Mouse (Mus musculus): ENCODE results near the gene Nav2. TPM values are rescaled to one million over a fixed set of nuclear protein-coding genes. Genes with fewer than 3 reads are reported as not detected.

Gene Nav2
- polyA plus RNA-seq, 1 experiment, result 1.3 TPM

DNA sequence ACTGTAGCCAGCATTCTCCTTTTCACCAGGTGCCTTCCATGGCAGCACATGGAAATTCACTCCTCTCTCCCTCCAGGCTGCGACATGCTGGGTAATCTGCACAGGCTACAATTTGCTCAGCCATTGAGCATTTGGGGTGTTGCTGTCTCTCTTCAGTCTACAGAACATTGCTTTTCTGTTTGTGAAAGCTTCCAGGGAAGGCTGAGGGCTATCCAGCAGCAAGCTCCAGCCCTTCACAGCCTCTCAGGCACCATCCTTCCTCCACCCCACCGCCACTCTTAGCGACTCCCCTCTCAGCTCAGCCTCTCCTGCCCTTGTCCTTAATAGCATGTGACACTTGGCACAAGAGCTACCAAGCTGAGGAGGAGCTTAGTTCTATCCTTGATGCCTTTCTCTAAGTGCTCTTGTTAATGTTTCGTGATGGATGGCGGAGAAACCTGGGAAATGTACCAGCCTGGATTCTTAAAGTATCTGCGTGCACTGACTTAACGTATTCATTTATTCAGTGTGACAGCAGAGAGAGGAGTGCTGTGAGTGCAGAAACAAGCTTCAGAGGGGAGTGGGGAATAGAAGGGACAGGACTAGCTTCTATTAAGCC, 282.7 kb downstream of the Nav2 start:
- Histone ChIP-seq H3K27me3 (replicated peaks) (peaks cover 68% of the 10 kb centered on the region), H3K4me3 (replicated peaks) (no peak overlapping the region), H3K36me3 (replicated peaks; ENCODE audit: low read length) (no peaks in the 10 kb centered on the region), H3K9me3 (no peaks in the 10 kb centered on the region), H3K4me1 (no peaks in the 10 kb centered on the region)
- no peak for TF ChIP-seq FLI1 (IDR thresholded peaks at IDR 0.05; ENCODE audit: low read length)
- no peak for TF ChIP-seq GATA1 (IDR thresholded peaks at IDR 0.05; ENCODE audit: borderline replicate concordance, low read length)

DNA sequence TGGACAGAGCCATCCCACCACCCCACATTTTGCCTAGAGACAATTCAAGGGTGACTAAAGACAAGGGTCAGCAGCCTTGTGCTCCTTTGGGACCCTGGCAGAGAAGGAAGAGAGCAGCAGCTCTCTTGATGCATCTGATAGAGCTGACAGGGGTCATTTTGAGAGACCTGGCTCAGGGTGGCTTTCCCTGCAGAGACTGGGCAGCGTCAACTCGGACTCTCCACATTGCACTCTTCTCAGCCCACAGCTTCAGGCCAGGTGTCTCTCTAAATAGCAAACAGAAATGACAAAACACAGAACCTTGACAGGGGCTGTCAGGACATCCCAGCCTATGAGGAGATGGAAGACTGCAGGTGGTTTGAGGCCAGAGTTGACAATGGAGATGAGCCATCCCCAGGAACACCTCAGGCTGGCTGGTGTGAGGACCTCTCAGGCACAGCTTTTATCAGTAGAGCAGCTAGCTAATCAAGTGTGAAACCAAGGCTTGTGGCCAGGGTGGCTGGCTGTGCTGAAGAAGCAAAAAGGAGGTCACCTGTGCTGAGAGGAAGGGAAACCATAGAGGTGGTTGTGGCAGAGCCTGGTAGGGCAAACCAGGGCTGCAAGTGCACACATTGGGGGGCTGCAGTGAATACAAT, 283.7 kb downstream of the Nav2 start:
- H3K4me3 ChIP-seq (replicated peaks), result no peak overlapping the region
- no peaks in the 10 kb centered on the region for H3K9me3 ChIP-seq
- no peak for TF ChIP-seq GATA1 (IDR thresholded peaks at IDR 0.05; ENCODE audit: borderline replicate concordance, low read length)
- TF ChIP-seq FLI1 (IDR thresholded peaks at IDR 0.05; ENCODE audit: low read length), result no peak
- H3K36me3 ChIP-seq (replicated peaks; ENCODE audit: low read length), result no peaks in the 10 kb centered on the region
- H3K27me3 ChIP-seq (replicated peaks), result peaks cover 65% of the 10 kb centered on the region
- H3K4me1 ChIP-seq, result no peaks in the 10 kb centered on the region

DNA sequence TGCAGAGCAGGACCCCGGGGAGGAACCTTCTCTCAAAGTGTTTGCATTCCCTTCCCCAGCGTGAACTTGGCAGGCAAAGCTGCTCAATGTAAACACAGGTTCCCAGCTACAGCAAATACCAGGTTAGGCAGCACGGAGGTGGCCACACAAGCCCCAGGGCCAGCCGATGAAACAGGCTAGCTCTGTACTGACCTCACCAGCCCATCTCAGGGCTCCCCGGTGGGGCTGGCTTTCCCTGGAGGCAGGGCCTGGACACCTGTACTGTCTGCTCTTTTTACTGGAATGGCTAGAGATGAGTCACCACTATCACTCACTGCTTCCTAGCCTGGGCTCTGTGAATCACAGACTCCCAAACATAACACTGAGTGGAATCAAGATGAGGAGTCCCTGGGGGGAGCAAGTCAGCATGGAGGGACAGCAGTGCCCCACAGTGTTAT, 287.2 kb downstream of the Nav2 start:
- no peak overlapping the region for H3K4me3 ChIP-seq (replicated peaks)
- TF ChIP-seq GATA1 (IDR thresholded peaks at IDR 0.05; ENCODE audit: borderline replicate concordance, low read length) (no peak), FLI1 (IDR thresholded peaks at IDR 0.05; ENCODE audit: low read length) (no peak)
- H3K4me1 ChIP-seq, result no peaks in the 10 kb centered on the region
- peaks cover 64% of the 10 kb centered on the region for H3K27me3 ChIP-seq (replicated peaks)
- no peaks in the 10 kb centered on the region for H3K36me3 ChIP-seq (replicated peaks; ENCODE audit: low read length)
- H3K9me3 ChIP-seq, result no peaks in the 10 kb centered on the region

DNA sequence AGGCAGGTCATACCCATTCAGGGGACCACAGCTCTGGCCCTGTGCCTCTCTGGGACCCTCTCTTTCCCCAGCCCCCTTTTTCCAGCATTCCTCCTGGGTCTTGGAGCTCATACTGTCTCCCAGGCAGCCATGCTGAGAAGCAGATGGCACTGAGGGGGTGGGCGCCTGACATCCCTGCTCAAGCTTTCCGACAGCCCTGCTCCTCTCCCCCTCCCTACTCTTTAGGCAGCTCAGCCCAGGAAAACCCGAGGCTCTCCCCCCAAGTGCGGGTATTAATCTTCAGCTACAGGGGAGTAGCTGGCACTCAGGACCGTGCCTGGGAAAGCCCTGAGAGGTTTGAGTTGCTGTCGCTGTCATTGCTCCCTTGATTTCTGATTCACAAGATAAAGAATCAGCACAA, 290.9 kb downstream of the Nav2 start:
- Histone ChIP-seq H3K27me3 (replicated peaks) (peaks cover 62% of the 10 kb centered on the region), H3K36me3 (replicated peaks; ENCODE audit: low read length) (no peaks in the 10 kb centered on the region), H3K4me1 (peaks cover 15% of the 10 kb centered on the region), H3K4me3 (replicated peaks) (no peak overlapping the region), H3K9me3 (no peaks in the 10 kb centered on the region)
- no peak for TF ChIP-seq FLI1 (IDR thresholded peaks at IDR 0.05; ENCODE audit: low read length)
- no peak for TF ChIP-seq GATA1 (IDR thresholded peaks at IDR 0.05; ENCODE audit: borderline replicate concordance, low read length)

DNA sequence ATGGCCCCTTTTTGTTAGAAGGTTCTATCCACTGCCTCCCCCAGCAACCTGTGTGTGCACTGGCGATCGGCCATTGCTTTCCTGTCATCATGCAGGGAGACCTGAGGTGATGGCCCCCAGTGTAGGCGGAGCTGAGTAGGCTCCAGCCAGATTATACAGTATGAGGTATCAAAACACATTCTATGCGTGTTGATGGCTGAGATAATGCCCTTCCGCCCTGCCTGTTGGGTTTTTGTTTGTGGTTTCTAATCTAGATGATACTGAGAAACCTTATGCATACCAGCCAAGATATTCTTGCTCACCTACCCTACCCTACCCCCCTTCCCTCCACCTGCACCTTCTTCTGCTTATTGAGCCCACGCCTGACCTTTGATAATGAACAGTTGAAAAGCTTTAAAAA, 291.8 kb downstream of the Nav2 start:
- Histone ChIP-seq H3K4me1 (peaks cover 15% of the 10 kb centered on the region), H3K4me3 (replicated peaks) (no peak overlapping the region), H3K27me3 (replicated peaks) (peaks cover 60% of the 10 kb centered on the region), H3K9me3 (no peaks in the 10 kb centered on the region), H3K36me3 (replicated peaks; ENCODE audit: low read length) (no peaks in the 10 kb centered on the region)
- TF ChIP-seq GATA1 (IDR thresholded peaks at IDR 0.05; ENCODE audit: borderline replicate concordance, low read length), result no peak
- no peak for TF ChIP-seq FLI1 (IDR thresholded peaks at IDR 0.05; ENCODE audit: low read length)

DNA sequence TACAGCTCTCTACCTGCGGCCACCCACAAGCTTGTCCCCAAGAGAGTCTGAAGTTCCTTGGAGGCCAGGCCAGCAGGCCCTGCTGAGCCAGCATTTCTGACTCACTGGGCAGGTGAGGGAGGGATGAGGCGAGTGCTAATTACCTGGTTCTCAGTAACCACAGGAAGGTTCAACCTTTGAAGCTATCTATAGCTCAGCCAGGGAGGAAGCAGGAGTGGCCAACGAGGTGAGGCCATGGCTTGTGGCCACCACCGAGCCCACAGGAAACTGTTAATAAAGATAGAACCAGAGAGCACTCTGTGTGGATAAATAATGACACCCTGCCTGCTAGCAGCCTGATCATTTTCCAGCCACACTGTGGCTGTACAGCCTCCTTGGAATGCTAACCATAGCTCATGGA, 294.5 kb downstream of the Nav2 start:
- H3K36me3 ChIP-seq (replicated peaks; ENCODE audit: low read length), result no peaks in the 10 kb centered on the region
- peaks cover 15% of the 10 kb centered on the region for H3K4me1 ChIP-seq
- TF ChIP-seq FLI1 (IDR thresholded peaks at IDR 0.05; ENCODE audit: low read length), result no peak
- TF ChIP-seq GATA1 (IDR thresholded peaks at IDR 0.05; ENCODE audit: borderline replicate concordance, low read length), result no peak
- H3K4me3 ChIP-seq (replicated peaks), result no peak overlapping the region
- H3K27me3 ChIP-seq (replicated peaks), result peaks cover 64% of the 10 kb centered on the region
- H3K9me3 ChIP-seq, result no peaks in the 10 kb centered on the region

DNA sequence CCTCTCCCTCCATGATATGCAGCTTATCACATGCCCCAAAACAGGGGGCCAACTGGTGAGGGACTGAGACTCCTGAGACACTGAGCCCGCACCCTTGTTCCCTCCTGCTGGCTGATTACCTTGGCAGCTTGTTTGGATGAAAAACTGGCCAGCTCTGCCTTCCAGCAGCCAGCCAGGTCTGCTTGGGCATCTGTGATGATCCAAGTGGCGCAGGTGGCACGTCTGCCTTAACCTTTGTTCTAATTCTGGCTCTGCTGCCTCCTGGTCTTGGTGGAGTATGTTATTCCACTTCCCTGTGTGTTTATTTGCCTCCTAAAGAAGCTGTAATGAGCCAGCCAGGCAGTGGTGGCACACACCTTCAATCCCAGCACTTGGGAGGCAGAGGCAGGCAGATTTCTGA, 296.3 kb downstream of the Nav2 start:
- TF ChIP-seq FLI1 (IDR thresholded peaks at IDR 0.05; ENCODE audit: low read length), result no peak
- TF ChIP-seq GATA1 (IDR thresholded peaks at IDR 0.05; ENCODE audit: borderline replicate concordance, low read length), result no peak
- no peaks in the 10 kb centered on the region for H3K36me3 ChIP-seq (replicated peaks; ENCODE audit: low read length)
- H3K9me3 ChIP-seq, result no peaks in the 10 kb centered on the region
- H3K4me1 ChIP-seq, result peaks cover 19% of the 10 kb centered on the region
- H3K27me3 ChIP-seq (replicated peaks), result peaks cover 57% of the 10 kb centered on the region
- H3K4me3 ChIP-seq (replicated peaks), result no peak overlapping the region

DNA sequence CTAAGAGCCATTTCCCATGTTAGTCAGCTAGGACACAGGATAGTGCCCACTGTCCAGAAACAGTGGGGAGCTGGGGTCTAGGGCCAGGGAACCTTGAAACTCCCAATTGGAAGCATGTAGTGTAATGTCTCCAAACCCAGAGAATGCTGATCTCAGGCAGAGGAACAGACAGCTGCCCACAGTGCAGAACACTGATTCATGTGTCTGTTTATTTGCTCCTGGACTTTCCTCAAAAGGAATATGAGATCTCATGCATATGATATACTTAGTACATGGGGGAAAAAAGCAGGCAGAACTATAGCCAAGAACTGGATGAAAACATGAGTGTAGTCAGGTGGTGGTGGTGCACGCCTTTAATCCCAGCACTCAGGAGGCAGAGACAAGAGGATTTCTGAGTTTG, 297.0 kb downstream of the Nav2 start:
- no peaks in the 10 kb centered on the region for H3K36me3 ChIP-seq (replicated peaks; ENCODE audit: low read length)
- H3K4me3 ChIP-seq (replicated peaks), result no peak overlapping the region
- H3K4me1 ChIP-seq, result peaks cover 22% of the 10 kb centered on the region
- TF ChIP-seq FLI1 (IDR thresholded peaks at IDR 0.05; ENCODE audit: low read length), result no peak
- no peak for TF ChIP-seq GATA1 (IDR thresholded peaks at IDR 0.05; ENCODE audit: borderline replicate concordance, low read length)
- H3K27me3 ChIP-seq (replicated peaks), result peaks cover 53% of the 10 kb centered on the region
- H3K9me3 ChIP-seq, result no peaks in the 10 kb centered on the region

DNA sequence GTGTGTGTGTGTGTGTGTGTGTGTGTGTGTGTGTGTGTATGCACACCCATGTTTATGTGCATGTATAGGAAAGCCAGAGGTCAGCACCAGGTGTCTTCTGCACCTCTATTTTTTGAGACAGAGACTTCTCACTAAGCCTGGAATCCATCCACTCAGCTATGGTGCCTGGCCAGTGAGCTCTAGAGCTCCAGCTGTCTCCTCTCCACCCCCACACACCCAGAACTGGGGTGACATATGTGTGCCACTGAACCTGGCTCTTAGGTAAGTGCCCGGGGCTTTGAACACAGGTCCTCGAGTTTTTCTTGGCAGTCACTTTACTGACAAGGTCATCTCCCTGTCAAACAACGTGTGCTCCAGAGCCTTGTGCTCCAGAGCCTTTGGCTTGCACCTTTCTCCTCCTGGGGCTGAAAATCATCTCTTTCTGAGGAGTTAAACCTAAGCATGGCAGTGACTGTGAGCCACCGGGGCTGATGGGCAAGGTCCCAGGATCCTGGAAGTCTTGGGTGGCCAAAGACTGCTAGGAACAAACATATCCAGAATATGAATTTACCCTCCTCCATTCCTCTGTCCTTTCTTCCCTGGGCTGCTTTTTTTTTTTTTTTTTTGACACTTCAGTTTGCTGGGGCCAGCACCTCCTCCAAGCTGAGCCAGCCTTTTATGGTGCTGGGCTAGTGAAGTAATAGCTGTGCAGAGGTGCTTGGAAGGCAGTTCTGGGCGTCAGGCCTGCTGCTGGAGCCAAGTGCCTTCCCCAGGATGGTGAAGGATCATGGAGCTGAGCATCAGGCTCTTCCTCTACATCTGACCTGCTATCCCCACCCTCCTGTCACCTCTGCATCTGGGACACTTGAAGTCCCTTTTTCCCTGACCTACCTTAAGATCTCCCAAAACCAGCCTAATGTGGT, 298.5 kb downstream of the Nav2 start:
- Histone ChIP-seq H3K36me3 (replicated peaks; ENCODE audit: low read length) (no peaks in the 10 kb centered on the region), H3K27me3 (replicated peaks) (peaks cover 48% of the 10 kb centered on the region), H3K9me3 (peaks cover 8% of the 10 kb centered on the region; the same call in 1 of the 2 replicates), H3K4me3 (replicated peaks) (no peak overlapping the region), H3K4me1 (peaks cover 22% of the 10 kb centered on the region)
- TF ChIP-seq FLI1 (IDR thresholded peaks at IDR 0.05; ENCODE audit: low read length), result no peak

DNA sequence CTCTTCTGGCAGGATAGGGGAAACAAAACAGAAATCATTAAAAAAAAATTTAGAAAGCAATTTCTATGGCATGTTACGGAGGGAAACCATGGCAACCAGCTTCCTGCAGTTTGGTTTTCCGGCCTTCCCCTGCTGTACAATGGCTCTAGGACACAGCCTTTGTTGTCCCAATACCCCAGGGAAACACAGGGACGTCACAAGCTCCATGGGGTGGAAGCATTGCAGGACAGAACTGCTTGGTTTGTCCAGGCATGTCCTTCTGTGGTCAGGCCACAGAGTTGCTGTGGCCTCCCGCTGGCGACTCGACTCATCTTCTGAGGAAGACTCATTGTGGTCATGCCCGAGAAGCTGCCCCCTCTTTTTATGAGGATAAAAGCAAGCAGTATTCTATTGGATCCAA, 301.0 kb downstream of the Nav2 start:
- TF ChIP-seq GATA1 (IDR thresholded peaks at IDR 0.05; ENCODE audit: borderline replicate concordance, low read length) (no peak), FLI1 (IDR thresholded peaks at IDR 0.05; ENCODE audit: low read length) (no peak)
- peaks cover 18% of the 10 kb centered on the region for H3K4me1 ChIP-seq
- peaks cover 8% of the 10 kb centered on the region; the same call in 1 of the 2 replicates for H3K9me3 ChIP-seq
- H3K36me3 ChIP-seq (replicated peaks; ENCODE audit: low read length), result no peaks in the 10 kb centered on the region
- H3K27me3 ChIP-seq (replicated peaks), result peaks cover 38% of the 10 kb centered on the region
- no peak overlapping the region for H3K4me3 ChIP-seq (replicated peaks)
